Mouse (Mus musculus): ENCODE measurements around the gene Madd. TPM values are rescaled to one million over a fixed set of nuclear protein-coding genes. Genes with fewer than 3 reads are reported as not detected.
A peak's percentile ranks its signal among the peaks of the same experiment; 100 is the strongest.

The Madd gene
- polyA plus RNA-seq, 1 experiment from 2014 or later: 13.4 TPM

DNA sequence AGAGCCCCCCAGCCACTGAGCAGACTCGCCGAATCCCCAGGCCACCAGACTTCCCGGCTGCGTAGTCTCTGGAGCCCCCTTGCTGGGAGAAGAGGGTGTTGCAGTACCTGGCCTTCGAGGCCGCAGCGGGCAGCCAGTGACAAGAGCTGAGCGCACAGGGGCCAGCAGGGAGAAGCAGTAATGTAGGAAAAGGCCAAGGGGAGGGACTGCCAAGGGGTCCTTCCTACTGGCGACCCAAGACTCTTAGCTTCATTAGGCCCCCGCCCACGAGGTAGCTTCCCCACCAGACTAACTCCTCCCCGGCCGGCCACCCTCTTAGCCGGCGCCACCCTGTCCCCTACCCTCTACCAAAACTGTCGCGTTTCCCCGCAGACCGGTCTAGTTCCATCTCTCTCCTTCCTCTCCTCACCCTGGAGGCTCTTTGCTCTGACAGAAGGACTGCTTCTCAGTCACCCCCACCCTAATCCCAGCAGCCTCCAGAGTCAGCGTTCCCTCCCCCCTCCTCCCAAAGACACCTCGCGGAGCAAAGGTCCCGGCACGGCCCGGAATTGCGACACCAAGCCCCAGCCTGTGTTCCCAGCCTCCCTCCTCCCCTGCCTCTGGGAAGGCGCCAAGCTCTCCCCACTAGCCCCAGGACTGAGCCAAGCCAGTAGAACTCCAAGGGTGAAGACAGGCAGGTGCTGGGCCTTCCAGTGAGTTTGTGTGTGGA, 11.1 kb upstream of the Madd start:
- peak; percentile 73 for ATAC-seq
- H3K9ac ChIP-seq: peak overlapping the region; percentile 51
- peak overlapping the region; percentile 25 for H3K4me3 ChIP-seq
- H3K4me2 ChIP-seq: peak overlapping the region; percentile 60
- H3K9me3 ChIP-seq (replicated peaks): no peaks in the 10 kb centered on the region
- H3K27me3 ChIP-seq (replicated peaks): peaks cover 13% of the 10 kb centered on the region
- H3K36me3 ChIP-seq: no peaks in the 10 kb centered on the region
- peak overlapping the region; percentile 3; the same call in 1 of the 2 replicates for H3K27ac ChIP-seq
- 4% methylated on average over 25 of the region's 27 CpGs for WGBS (ENCODE audit: insufficient replicate concordance)
- H3K4me1 ChIP-seq: peaks cover 20% of the 10 kb centered on the region

DNA sequence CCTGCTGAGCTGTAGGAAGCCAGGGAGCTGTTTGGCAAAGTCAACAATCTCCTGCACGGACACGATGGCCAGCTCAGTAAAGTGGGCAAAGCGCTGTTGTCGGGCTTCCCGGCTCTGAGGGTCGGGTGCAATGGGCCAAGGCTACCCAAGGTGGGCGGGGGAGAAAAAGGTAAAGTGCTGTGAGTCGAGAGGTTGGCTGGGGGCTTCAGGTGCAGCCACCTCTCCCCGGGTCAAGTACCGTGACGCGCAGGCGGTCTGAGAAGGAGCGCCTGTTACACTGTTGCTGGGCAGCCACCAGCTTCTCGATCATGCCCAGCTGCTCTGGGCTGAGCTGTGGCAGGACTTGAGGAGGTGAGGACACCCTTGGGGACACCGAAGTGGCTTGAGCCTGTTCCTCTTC, 6.9 kb upstream of the Madd start:
- no peaks in the 10 kb centered on the region for H3K9me3 ChIP-seq (replicated peaks)
- H3K27me3 ChIP-seq (replicated peaks): peaks cover 15% of the 10 kb centered on the region
- H3K27ac ChIP-seq: no peak overlapping the region
- H3K4me2 ChIP-seq: no peak overlapping the region
- H3K36me3 ChIP-seq: no peaks in the 10 kb centered on the region
- H3K9ac ChIP-seq: no peak overlapping the region
- H3K4me3 ChIP-seq: no peak overlapping the region
- no peak for ATAC-seq
- 80% methylated on average over 16 of the region's 16 CpGs for WGBS (ENCODE audit: insufficient replicate concordance)
- peaks cover 15% of the 10 kb centered on the region for H3K4me1 ChIP-seq

DNA sequence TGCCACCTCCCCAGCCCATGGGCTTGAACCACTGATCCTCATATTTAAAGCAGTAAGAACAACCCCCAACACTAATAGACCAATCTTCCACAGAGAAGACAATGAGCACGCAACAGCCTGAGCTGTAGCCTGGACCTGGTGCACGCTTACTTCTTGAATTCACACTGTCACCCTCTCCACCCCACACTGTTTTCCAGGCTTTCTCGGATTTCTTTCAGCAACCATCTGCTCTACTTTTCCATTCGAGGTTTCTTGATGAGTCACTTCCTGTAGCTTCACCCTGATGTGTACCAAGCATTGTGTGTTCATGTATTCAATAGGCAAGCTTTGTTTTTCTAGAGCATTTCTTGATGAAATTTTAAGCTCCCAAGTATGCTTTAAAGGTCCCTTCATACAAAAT, 3.8 kb upstream of the Madd start:
- Histone ChIP-seq H3K4me2 (no peak overlapping the region), H3K4me3 (no peak overlapping the region), H3K27me3 (replicated peaks) (peaks cover 7% of the 10 kb centered on the region), H3K36me3 (no peaks in the 10 kb centered on the region), H3K9me3 (replicated peaks) (no peaks in the 10 kb centered on the region), H3K9ac (no peak overlapping the region), H3K4me1 (peaks cover 14% of the 10 kb centered on the region), H3K27ac (no peak overlapping the region; the same call in 1 of the 2 replicates)
- no peak for ATAC-seq
- 52% methylated on average over 4 of the region's 4 CpGs for WGBS (ENCODE audit: insufficient replicate concordance)

DNA sequence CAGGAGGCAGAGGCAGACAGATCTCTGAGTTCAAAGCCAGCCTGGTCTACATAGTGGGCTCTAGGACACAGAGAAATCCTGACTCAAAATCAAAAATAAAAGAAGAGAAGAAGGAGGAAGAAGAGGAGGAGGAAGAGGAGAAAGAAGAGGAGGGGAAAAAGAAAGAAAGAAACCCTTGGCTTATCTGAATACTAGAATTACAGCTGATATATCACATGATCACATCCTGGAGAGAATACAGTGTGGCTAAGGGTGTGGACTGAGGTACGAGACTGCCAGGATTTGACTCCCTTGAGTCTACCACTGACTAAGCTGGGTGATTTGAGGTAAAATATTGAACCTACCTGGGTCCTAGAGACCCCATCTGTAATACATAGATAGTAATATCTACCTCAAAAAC, 2.6 kb upstream of the Madd start:
- ATAC-seq: no peak
- Histone ChIP-seq H3K4me2 (no peak overlapping the region), H3K27me3 (replicated peaks) (peaks cover 3% of the 10 kb centered on the region; the same call in 1 of the 2 replicates), H3K36me3 (no peaks in the 10 kb centered on the region), H3K4me1 (peaks cover 24% of the 10 kb centered on the region), H3K27ac (no peak overlapping the region), H3K9me3 (replicated peaks) (no peaks in the 10 kb centered on the region), H3K9ac (no peak overlapping the region), H3K4me3 (no peak overlapping the region)
- 31% methylated on average over 1 of the region's 1 CpGs for WGBS (ENCODE audit: insufficient replicate concordance)

DNA sequence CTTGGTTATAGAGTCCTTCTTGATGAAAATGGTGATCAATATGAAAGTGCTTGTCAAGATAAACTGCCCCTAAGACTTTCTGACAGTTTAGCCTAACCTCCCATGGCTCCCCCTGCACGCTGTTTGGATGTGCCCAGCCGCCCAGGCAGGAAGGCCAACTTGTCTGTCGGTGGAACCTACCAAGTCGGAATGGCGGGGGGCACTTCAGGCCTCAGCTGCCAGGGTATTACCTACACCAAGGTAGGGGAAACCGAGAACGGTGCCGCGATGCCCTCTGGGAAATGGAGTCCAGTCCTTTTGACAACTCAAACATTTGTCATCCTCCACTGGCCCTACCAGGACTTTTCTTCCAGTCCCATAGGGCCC, 506 bp downstream of the Madd start:
- H3K9ac ChIP-seq: peak overlapping the region; percentile 90
- H3K27ac ChIP-seq: peak overlapping the region; percentile 86
- peak overlapping the region; percentile 92 for H3K4me3 ChIP-seq
- H3K27me3 ChIP-seq (replicated peaks): 0 out of 2 replicates have a peak, but pooled peaks cover 3% of the 10 kb centered on the region
- 0% methylated on average over 9 of the region's 9 CpGs for WGBS (ENCODE audit: insufficient replicate concordance)
- H3K4me2 ChIP-seq: peak overlapping the region; percentile 92
- H3K9me3 ChIP-seq (replicated peaks): no peaks in the 10 kb centered on the region
- ATAC-seq: peak; percentile 95
- peaks cover 33% of the 10 kb centered on the region for H3K4me1 ChIP-seq
- H3K36me3 ChIP-seq: peaks cover 8% of the 10 kb centered on the region

DNA sequence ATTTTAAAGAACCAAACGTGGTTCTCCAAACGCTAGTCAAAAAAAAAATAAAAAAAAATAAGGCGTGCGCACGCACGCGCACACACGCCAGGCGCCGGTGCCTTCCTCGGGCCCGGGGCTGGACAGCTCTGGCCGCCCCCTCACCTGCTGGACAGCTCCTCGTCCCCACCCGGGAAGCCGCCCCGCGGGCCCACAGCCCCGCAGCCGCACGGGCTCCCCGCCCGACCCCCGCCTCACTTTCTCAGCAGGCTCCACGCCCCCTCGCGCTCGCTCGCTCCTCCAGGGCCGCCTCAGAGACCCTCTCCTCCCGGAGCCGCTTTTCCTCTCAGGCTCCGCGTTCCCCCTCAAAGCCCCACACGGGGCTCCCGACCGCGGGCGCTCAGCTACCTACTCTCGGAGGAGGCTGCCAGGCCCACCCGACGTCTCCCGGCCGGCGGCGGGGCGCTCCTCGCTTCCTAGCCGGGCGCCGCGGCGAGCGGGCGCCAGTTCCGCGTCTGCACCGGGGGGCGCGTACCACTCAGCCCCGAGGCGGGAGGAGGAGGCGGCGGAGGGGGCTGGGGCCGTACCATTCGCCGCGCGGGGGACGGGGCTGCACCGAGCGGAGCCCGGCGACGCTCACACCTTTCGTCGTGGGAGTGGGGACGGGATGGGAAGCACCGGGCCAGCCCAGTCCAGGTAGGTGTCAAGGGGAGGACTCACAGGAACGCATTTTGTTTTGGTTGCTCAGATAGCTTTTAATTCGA, 1.1 kb downstream of the Madd start:
- H3K36me3 ChIP-seq: peaks cover 13% of the 10 kb centered on the region
- peak overlapping the region; percentile 90 for H3K9ac ChIP-seq
- H3K9me3 ChIP-seq (replicated peaks): no peaks in the 10 kb centered on the region
- peak overlapping the region; percentile 92 for H3K4me2 ChIP-seq
- H3K4me1 ChIP-seq: peaks cover 33% of the 10 kb centered on the region
- H3K27me3 ChIP-seq (replicated peaks): 0 out of 2 replicates have a peak, but pooled peaks cover 3% of the 10 kb centered on the region
- ATAC-seq: peak; percentile 91
- H3K4me3 ChIP-seq: peak overlapping the region; percentile 92
- under 1% methylated on average over 81 of the region's 81 CpGs for WGBS (ENCODE audit: insufficient replicate concordance)
- peak overlapping the region; percentile 86 for H3K27ac ChIP-seq

DNA sequence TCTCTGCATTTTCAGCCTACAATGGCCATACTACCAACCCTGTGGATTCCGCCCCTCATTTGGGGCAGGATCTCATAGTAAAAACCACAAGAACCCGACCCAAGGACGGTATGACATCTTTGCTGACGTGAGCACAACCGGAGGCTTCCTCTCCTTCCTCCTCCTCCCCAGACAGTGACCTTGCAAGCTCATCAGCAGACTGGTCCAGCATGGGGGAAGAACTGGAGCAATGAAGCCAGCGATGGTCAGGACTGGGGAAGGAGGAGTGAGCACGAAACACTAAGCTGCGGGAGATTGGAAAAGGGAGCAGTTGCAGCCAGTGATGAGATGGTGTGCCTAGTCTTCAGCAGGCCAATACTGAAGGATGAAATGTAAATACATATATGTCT, 1.6 kb downstream of the Madd start:
- peak overlapping the region; percentile 92 for H3K4me3 ChIP-seq
- peak overlapping the region; percentile 90 for H3K9ac ChIP-seq
- no peaks in the 10 kb centered on the region for H3K27me3 ChIP-seq (replicated peaks)
- H3K4me2 ChIP-seq: peak overlapping the region; percentile 92
- peaks cover 16% of the 10 kb centered on the region for H3K36me3 ChIP-seq
- H3K4me1 ChIP-seq: peaks cover 33% of the 10 kb centered on the region
- no peak for ATAC-seq
- H3K27ac ChIP-seq: no peak overlapping the region
- 9% methylated on average over 8 of the region's 8 CpGs for WGBS (ENCODE audit: insufficient replicate concordance)
- H3K9me3 ChIP-seq (replicated peaks): no peaks in the 10 kb centered on the region

DNA sequence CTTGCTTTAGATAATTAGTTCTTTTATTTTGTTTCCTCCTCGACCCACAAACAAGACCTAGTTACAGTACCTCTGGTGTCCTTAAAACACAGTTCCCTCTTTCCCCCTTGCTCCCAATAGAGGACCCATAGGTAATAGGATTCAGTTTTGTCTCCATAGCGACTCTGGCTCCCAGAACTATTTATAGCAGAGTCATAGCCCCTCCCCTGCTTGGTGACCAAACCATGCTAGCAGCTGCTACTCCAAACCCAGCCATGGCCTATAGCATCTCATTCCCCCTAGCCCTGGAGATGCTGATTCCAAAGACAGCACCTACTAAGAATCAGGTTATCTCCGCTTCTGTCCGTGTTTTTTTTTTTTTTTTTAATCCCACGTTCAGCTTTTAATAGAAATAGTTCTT, 2.9 kb downstream of the Madd start:
- ATAC-seq: no peak
- WGBS (ENCODE audit: insufficient replicate concordance): 54% methylated on average over 5 of the region's 5 CpGs
- Histone ChIP-seq H3K4me3 (no peak overlapping the region), H3K27me3 (replicated peaks) (no peaks in the 10 kb centered on the region), H3K4me1 (peaks cover 33% of the 10 kb centered on the region), H3K4me2 (no peak overlapping the region), H3K36me3 (peaks cover 27% of the 10 kb centered on the region), H3K9me3 (replicated peaks) (no peaks in the 10 kb centered on the region), H3K9ac (no peak overlapping the region), H3K27ac (no peak overlapping the region)

DNA sequence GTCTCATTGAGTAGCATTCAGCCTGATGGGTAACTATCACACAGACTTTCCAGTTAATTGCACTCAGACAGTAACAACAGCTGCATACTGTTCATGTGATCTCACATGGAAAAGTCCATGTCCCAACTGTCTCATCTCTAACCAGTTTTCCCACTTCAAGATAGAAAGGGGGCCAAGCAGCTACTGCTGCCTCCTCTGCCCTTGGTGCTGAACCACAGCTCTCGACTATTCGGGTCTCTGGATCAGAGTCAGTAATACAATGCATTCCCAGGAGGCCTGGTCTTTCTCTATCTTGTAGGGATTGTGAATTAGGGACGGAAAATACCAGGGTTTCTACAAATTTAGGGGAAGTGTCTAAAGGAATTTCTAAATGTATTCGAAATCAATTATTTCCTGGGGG, 3.8 kb downstream of the Madd start:
- H3K4me2 ChIP-seq: no peak overlapping the region
- H3K27ac ChIP-seq: no peak overlapping the region
- 68% methylated on average over 4 of the region's 4 CpGs for WGBS (ENCODE audit: insufficient replicate concordance)
- no peak overlapping the region for H3K9ac ChIP-seq
- H3K9me3 ChIP-seq (replicated peaks): no peaks in the 10 kb centered on the region
- peaks cover 35% of the 10 kb centered on the region for H3K36me3 ChIP-seq
- ATAC-seq: no peak
- no peak overlapping the region for H3K4me3 ChIP-seq
- H3K4me1 ChIP-seq: peaks cover 33% of the 10 kb centered on the region
- no peaks in the 10 kb centered on the region for H3K27me3 ChIP-seq (replicated peaks)

DNA sequence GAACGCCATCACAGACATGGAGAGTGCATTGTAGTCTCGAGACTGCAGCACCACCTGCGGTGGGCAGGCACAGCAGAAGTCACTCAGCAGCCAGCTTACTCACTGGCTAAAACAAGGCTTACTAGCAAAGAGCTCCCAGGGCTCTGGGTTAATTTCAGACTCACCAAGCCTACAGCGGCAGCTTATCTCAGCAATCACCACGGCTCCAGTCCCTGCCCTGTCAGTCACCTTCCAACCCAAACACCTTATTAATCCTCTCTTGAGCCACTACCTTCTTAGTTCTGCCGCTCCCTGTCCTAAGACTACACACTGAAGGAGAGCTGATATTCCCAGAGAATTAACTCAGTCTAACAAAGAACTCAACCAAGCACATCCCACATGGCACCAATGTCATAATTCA, 7.4 kb downstream of the Madd start:
- no peak overlapping the region for H3K4me2 ChIP-seq
- no peak for ATAC-seq
- H3K9me3 ChIP-seq (replicated peaks): no peaks in the 10 kb centered on the region
- WGBS (ENCODE audit: insufficient replicate concordance): 78% methylated on average over 6 of the region's 6 CpGs
- H3K4me1 ChIP-seq: peaks cover 10% of the 10 kb centered on the region; the same call in 1 of the 2 replicates
- no peak overlapping the region for H3K27ac ChIP-seq
- no peak overlapping the region for H3K4me3 ChIP-seq
- H3K36me3 ChIP-seq: peaks cover 70% of the 10 kb centered on the region
- no peak overlapping the region for H3K9ac ChIP-seq
- no peaks in the 10 kb centered on the region for H3K27me3 ChIP-seq (replicated peaks)

DNA sequence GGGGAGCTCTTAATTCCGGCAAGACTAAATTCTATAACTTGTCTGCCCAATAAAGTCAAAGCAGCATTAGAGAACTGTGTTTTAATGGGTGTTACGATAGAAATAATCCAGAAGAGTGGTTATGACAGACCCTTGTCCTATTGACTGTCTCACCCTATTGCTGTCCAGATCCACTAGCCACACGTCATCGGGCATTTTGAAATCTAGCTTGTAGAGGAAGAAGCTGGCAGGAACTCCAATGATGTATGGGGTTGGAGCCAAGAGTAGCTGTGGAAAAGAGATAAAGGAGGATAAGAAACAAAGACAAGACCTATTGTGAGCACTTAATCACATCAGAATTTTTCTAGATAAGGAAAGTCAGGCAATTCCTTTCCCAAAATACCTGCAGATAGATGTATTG, 8.1 kb downstream of the Madd start:
- Histone ChIP-seq H3K4me2 (no peak overlapping the region), H3K9me3 (replicated peaks) (no peaks in the 10 kb centered on the region), H3K4me1 (0 out of 2 replicates have a peak, but pooled peaks cover 2% of the 10 kb centered on the region), H3K27me3 (replicated peaks) (no peaks in the 10 kb centered on the region), H3K4me3 (no peak overlapping the region), H3K36me3 (peaks cover 74% of the 10 kb centered on the region), H3K27ac (no peak overlapping the region), H3K9ac (no peak overlapping the region)
- no peak for ATAC-seq
- WGBS (ENCODE audit: insufficient replicate concordance): 76% methylated on average over 4 of the region's 4 CpGs

DNA sequence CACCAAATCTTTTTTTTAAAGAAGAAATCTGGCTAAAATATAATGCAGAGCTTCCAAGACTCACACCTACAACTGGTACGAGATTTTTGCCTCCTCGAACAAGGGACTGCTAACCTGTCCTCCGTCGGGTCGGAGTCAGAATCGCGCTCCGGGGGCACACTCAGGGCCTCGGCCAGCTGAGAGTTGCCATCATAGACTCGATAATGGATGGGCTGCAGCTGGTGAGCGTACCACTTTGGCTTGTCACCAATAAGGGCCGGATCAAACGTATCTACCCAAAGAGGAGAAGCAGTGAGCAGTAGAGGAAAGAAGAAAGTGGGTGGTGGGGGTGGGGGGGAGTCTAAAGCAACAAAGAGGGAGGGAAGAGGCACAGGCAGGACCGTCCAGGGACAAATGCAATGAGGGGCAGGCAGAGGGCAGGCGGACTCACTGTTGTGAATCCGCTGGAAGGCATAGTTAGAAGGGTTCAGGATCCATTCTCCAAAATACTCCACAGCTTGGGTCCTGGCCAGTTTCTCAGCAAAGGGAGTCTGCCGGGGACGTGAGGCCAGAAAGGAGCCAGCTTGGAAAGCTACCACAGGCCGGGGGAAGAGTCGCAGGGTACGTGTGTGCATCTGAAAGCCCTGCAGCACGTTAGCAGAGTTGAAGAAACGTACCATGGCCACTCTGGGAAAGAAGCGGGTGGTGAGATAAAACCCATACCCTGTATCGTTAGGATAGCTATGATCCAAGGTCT, 13.9 kb downstream of the Madd start:
- no peak overlapping the region for H3K27ac ChIP-seq
- no peaks in the 10 kb centered on the region for H3K9me3 ChIP-seq (replicated peaks)
- peaks cover 14% of the 10 kb centered on the region for H3K4me1 ChIP-seq
- no peak overlapping the region for H3K9ac ChIP-seq
- WGBS (ENCODE audit: insufficient replicate concordance): 83% methylated on average over 25 of the region's 25 CpGs
- H3K4me3 ChIP-seq: no peak overlapping the region
- no peak for ATAC-seq
- peaks cover 85% of the 10 kb centered on the region for H3K36me3 ChIP-seq
- no peaks in the 10 kb centered on the region for H3K27me3 ChIP-seq (replicated peaks)
- H3K4me2 ChIP-seq: no peak overlapping the region

Measured in liver, embryonic 12.5 days (tissue).